ENCODE assay signal across 8 mouse cellular contexts in the genomic region with DNA sequence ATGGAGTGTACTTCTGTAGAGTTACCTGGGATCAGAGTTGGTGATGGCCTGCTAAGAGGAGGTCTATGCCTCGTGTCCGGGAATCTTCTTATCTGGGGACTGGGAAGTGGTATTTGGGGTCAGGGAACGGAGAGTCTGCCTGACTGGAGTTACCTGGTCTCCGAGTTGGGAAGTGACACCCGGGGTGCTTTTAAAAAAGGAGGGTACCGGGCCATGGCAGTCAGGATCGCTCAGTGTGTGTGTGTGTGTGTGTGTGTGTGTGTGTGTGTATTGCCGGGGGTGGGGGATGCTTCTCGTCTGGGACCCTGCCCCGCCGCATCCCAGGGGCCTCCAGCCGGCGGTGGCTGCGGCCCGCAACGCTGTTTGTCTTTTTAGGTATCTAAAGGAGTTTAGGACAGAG. TPM values are rescaled to one million over a fixed set of nuclear protein-coding genes. Genes with fewer than 3 reads are reported as not detected.
DNase-seq lines count a peak whose midpoint lies in the region; ATAC-seq lines count a peak whose summit lies in the region.

No protein-coding gene starts in this region.

- peaks cover 22% of the 10 kb centered on the region; the same call in 1 of the 2 replicates for H3K4me1 ChIP-seq in kidney, embryonic 14.5 days (ENCODE audit: control insufficient read depth, insufficient read depth, low read length)
- H3K4me1 ChIP-seq in hindbrain, embryonic 12.5 days = peaks cover 30% of the 10 kb centered on the region
- H3K4me1 ChIP-seq in midbrain, embryonic 14.5 days (ENCODE audit: control insufficient read depth, insufficient read depth, low read length) = peaks cover 20% of the 10 kb centered on the region

- DNase-seq in kidney, postnatal 14 days = no peak
- DNase-seq in adipocyte (ENCODE audit: low spot score) = peak; percentile 24
- no peak for DNase-seq in midbrain, embryonic 14.5 days
- no peak for DNase-seq in layer of hippocampus, adult 11-12 months (ENCODE audit: low spot score)
- no peak for DNase-seq in adrenal gland, postnatal 10 days
- no peak for DNase-seq in layer of hippocampus, adult 9-10 months (ENCODE audit: low spot score)

- peaks cover 11% of the 10 kb centered on the region for H3K36me3 ChIP-seq in kidney, embryonic 14.5 days (ENCODE audit: control insufficient read depth, insufficient read depth, low read length)
- peaks cover 18% of the 10 kb centered on the region for H3K36me3 ChIP-seq in hindbrain, embryonic 12.5 days
- peaks cover 15% of the 10 kb centered on the region; the same call in 1 of the 2 replicates for H3K36me3 ChIP-seq in midbrain, embryonic 14.5 days (ENCODE audit: control insufficient read depth, insufficient read depth, low read length)

- 2% methylated on average over 16 of the region's 16 CpGs for WGBS in kidney, embryonic 14.5 days
- 3% methylated on average over 16 of the region's 16 CpGs for WGBS in hindbrain, embryonic 12.5 days
- 2% methylated on average over 16 of the region's 16 CpGs for WGBS in midbrain, embryonic 14.5 days

- H3K4me3 ChIP-seq in kidney, embryonic 14.5 days (ENCODE audit: low read length) = peak overlapping the region; percentile 64
- H3K4me3 ChIP-seq in hindbrain, embryonic 12.5 days = peak overlapping the region; percentile 99
- peak overlapping the region; percentile 90 for H3K4me3 ChIP-seq in midbrain, embryonic 14.5 days (replicated peaks; ENCODE audit: low read depth, low read length)

- H3K27ac ChIP-seq in kidney, embryonic 14.5 days (ENCODE audit: low read depth, low read length) = no peak overlapping the region
- no peak overlapping the region for H3K27ac ChIP-seq in hindbrain, embryonic 12.5 days
- no peak overlapping the region for H3K27ac ChIP-seq in midbrain, embryonic 14.5 days (replicated peaks; ENCODE audit: low read depth, low read length)

- H3K4me2 ChIP-seq in kidney, embryonic 14.5 days (replicated peaks; ENCODE audit: low read depth, low read length) = peak overlapping the region; percentile 65
- peak overlapping the region; percentile 71 for H3K4me2 ChIP-seq in hindbrain, embryonic 12.5 days (replicated peaks)
- H3K4me2 ChIP-seq in midbrain, embryonic 14.5 days (ENCODE audit: low read length) = peak overlapping the region; percentile 71

- ATAC-seq in kidney, embryonic 14.5 days (ENCODE audit: low FRiP score, low TSS enrichment) = no peak
- ATAC-seq in hindbrain, embryonic 12.5 days (ENCODE audit: low FRiP score) = no peak
- ATAC-seq in midbrain, embryonic 14.5 days (ENCODE audit: low FRiP score, low TSS enrichment) = no peak

- H3K27me3 ChIP-seq in kidney, embryonic 14.5 days (ENCODE audit: control insufficient read depth, insufficient read depth, low read length) = no peaks in the 10 kb centered on the region
- no peaks in the 10 kb centered on the region for H3K27me3 ChIP-seq in hindbrain, embryonic 12.5 days
- H3K27me3 ChIP-seq in midbrain, embryonic 14.5 days (ENCODE audit: control insufficient read depth, insufficient read depth, low read length) = no peaks in the 10 kb centered on the region

- no peaks in the 10 kb centered on the region for H3K9me3 ChIP-seq in kidney, embryonic 14.5 days (ENCODE audit: control insufficient read depth, low read length)
- no peaks in the 10 kb centered on the region for H3K9me3 ChIP-seq in hindbrain, embryonic 12.5 days (replicated peaks)
- no peaks in the 10 kb centered on the region for H3K9me3 ChIP-seq in midbrain, embryonic 14.5 days (ENCODE audit: control insufficient read depth, low read length)

- H3K9ac ChIP-seq in kidney, embryonic 14.5 days (ENCODE audit: low read depth, low read length) = peak overlapping the region; percentile 81
- H3K9ac ChIP-seq in hindbrain, embryonic 12.5 days = peak overlapping the region; percentile 95
- H3K9ac ChIP-seq in midbrain, embryonic 14.5 days (replicated peaks; ENCODE audit: low read length) = peak overlapping the region; percentile 79

RNA-seq across cellular contexts. Expression of gene Unkl, which starts 0.9 kb away (rescaled TPM):
- polyA plus RNA-seq in kidney, embryonic 14.5 days (2014; fragmentation: Nextera tagmentation; extraction: Ambion mirVana) = 4.0 and 4.1 TPM in 2 replicates
- 13.0 and 13.3 TPM in 2 replicates for polyA plus RNA-seq in hindbrain, embryonic 12.5 days (2016; fragmentation: Nextera tagmentation; extraction: Ambion mirVana)
- polyA plus RNA-seq in midbrain, embryonic 14.5 days (2014; fragmentation: Nextera tagmentation; extraction: Ambion mirVana) = 9.2 and 9.5 TPM in 2 replicates
- 10 to 100 TPM; 12.3 to 19.8 TPM for total RNA-seq in adrenal gland, postnatal 10 days (2021)

RNA-seq across cellular contexts. Expression of gene BC003965, which starts 4.7 kb away (rescaled TPM):
- polyA plus RNA-seq in kidney, embryonic 14.5 days (2014; fragmentation: Nextera tagmentation; extraction: Ambion mirVana) = 32.8 and 39.7 TPM in 2 replicates
- polyA plus RNA-seq in hindbrain, embryonic 12.5 days (2016; fragmentation: Nextera tagmentation; extraction: Ambion mirVana) = 33.6 and 34.6 TPM in 2 replicates
- 33.6 and 34.3 TPM in 2 replicates for polyA plus RNA-seq in midbrain, embryonic 14.5 days (2014; fragmentation: Nextera tagmentation; extraction: Ambion mirVana)
- total RNA-seq in adrenal gland, postnatal 10 days (2021) = 10 to 100 TPM; 19.8 to 24.3 TPM

RNA-seq across cellular contexts. Expression of gene Gm38655, which starts 13.8 kb away (rescaled TPM):
- not detected in 2 replicates for polyA plus RNA-seq in kidney, embryonic 14.5 days (2014; fragmentation: Nextera tagmentation; extraction: Ambion mirVana)
- polyA plus RNA-seq in hindbrain, embryonic 12.5 days (2016; fragmentation: Nextera tagmentation; extraction: Ambion mirVana) = not detected in 2 replicates
- polyA plus RNA-seq in midbrain, embryonic 14.5 days (2014; fragmentation: Nextera tagmentation; extraction: Ambion mirVana) = not detected in 2 replicates
- total RNA-seq in adrenal gland, postnatal 10 days (2021) = not detected

RNA-seq across cellular contexts. Expression of gene Ccdc154, which starts 26.8 kb away (rescaled TPM):
- not detected in 2 replicates for polyA plus RNA-seq in kidney, embryonic 14.5 days (2014; fragmentation: Nextera tagmentation; extraction: Ambion mirVana)
- polyA plus RNA-seq in hindbrain, embryonic 12.5 days (2016; fragmentation: Nextera tagmentation; extraction: Ambion mirVana) = not detected in 2 replicates
- not detected in 2 replicates for polyA plus RNA-seq in midbrain, embryonic 14.5 days (2014; fragmentation: Nextera tagmentation; extraction: Ambion mirVana)
- total RNA-seq in adrenal gland, postnatal 10 days (2021) = not detected

RNA-seq across cellular contexts. Expression of gene Gnptg, which starts 50.8 kb away (rescaled TPM):
- 33.8 and 41.5 TPM in 2 replicates for polyA plus RNA-seq in kidney, embryonic 14.5 days (2014; fragmentation: Nextera tagmentation; extraction: Ambion mirVana)
- 59.4 and 59.5 TPM in 2 replicates for polyA plus RNA-seq in hindbrain, embryonic 12.5 days (2016; fragmentation: Nextera tagmentation; extraction: Ambion mirVana)
- polyA plus RNA-seq in midbrain, embryonic 14.5 days (2014; fragmentation: Nextera tagmentation; extraction: Ambion mirVana) = 79.0 and 83.9 TPM in 2 replicates
- 10 to 100 TPM; 30.6 to 30.7 TPM for total RNA-seq in adrenal gland, postnatal 10 days (2021)
